Mouse (Mus musculus): ENCODE measurements around the gene BC030499. TPM values are rescaled to one million over a fixed set of nuclear protein-coding genes. Genes with fewer than 3 reads are reported as not detected.
A peak's percentile ranks its signal among the peaks of the same experiment; 100 is the strongest.
"Not testable (repeated sequence)": the region's sequence is repeated elsewhere in the genome, so short reads cannot be mapped to it uniquely, and the experiment has no call there.

BC030499 gene
- polyA plus RNA-seq, 1 experiment from 2014 or later: 0.17 TPM

DNA sequence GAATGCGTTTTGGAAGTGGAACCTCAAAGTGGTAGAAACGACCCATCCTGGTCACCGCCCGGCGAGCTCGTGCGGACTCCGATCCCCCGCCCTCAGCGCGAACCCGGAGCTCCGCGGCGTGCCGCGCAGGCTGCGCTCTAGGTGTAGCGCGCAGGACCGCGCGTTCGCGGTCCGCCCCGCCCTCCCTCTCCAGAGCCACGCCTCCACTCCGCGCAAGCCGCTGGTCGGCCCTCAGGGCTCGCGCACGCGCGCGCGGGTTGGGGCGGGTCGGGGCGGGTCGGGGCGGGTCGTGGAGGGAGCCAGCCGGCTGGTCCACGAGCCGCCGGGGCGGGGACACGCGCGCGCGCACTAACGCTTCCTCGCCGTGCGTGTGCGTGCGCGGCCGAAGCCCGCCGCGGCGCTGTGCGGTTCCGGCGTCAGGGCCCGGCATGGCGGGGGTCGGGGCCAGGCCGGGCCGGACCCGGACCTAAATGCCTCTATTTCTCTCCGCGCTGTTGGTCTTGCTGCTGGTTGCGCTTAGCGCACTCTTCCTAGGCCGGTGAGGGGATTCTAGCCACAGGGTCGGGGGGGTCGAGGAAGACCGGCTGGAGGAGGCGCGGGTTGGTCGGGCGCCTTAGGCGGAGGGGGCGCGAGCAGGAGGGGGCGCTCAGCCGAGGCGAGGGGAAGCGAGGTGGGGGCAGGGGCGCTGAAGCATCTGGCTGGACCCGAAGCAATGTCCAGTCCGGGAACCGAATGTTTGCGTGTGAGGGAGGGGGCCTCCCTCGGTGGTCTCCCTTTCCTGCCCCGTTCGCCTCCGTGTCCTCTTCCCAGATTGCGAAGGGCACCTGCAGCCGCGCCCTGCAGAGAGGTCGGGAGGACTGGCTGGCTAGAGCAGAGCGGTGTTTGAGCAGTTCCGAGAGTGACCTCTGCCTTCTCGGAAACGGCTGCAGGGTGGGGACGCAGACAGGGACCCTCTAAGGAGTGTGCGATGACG, 29.0 kb upstream of the BC030499 start, which contains the start of gene 2610507B11Rik:
2610507B11Rik (plus strand) TSS at position 373 of the 973 bp plus-strand sequence.
- under 1% methylated on average over 107 of the region's 115 CpGs for WGBS

GRCm38 (mm10) chr11:78262550-78262949, 28.1 kb upstream of the BC030499 start:
- 6% methylated on average over 8 of the region's 8 CpGs for WGBS
- Histone ChIP-seq H3K27me3 (ENCODE audit: control insufficient read depth, insufficient read depth, low read length) (0 out of 2 replicates have a peak, but pooled peaks cover 2% of the 10 kb centered on the region), H3K36me3 (ENCODE audit: control insufficient read depth, insufficient read depth, low read length) (peaks cover 16% of the 10 kb centered on the region), H3K4me2 (ENCODE audit: low read depth) (peak overlapping the region; percentile 75), H3K27ac (ENCODE audit: low read depth, low read length) (no peak overlapping the region), H3K4me1 (ENCODE audit: control insufficient read depth, insufficient read depth, low read length) (0 out of 2 replicates have a peak, but pooled peaks cover 5% of the 10 kb centered on the region), H3K4me3 (ENCODE audit: low read depth, low read length) (peak overlapping the region; percentile 78), H3K9me3 (ENCODE audit: control insufficient read depth, low read length) (no peaks in the 10 kb centered on the region), H3K9ac (ENCODE audit: low read length) (no peak overlapping the region; the same call in 1 of the 2 replicates)
- ATAC-seq (ENCODE audit: insufficient read depth, low FRiP score, low TSS enrichment) (no peak), DNase-seq (ENCODE audit: low spot score) (peak; percentile 64)

More for the DNA sequence above, 29.0 kb upstream of the BC030499 start, which contains the start of gene 2610507B11Rik:
- no peaks in the 10 kb centered on the region for H3K9me3 ChIP-seq (ENCODE audit: control insufficient read depth, low read length)
- peak; percentile 96 for DNase-seq (ENCODE audit: low spot score)
- H3K4me2 ChIP-seq (ENCODE audit: low read depth): peak within 1 kb of the TSS; percentile 75
- 0 out of 2 replicates have a peak, but pooled peaks cover 2% of the 10 kb centered on the region for H3K27me3 ChIP-seq (ENCODE audit: control insufficient read depth, insufficient read depth, low read length)
- H3K27ac ChIP-seq (ENCODE audit: low read depth, low read length): peak within 1 kb of the TSS; percentile 53; the same call in 1 of the 2 replicates
- peak within 1 kb of the TSS; percentile 85 for H3K9ac ChIP-seq (ENCODE audit: low read length)
- 0 out of 2 replicates have a peak, but pooled peaks cover 5% of the 10 kb centered on the region for H3K4me1 ChIP-seq (ENCODE audit: control insufficient read depth, insufficient read depth, low read length)
- H3K4me3 ChIP-seq (ENCODE audit: low read depth, low read length): peak within 1 kb of the TSS; percentile 78
- peaks cover 14% of the 10 kb centered on the region for H3K36me3 ChIP-seq (ENCODE audit: control insufficient read depth, insufficient read depth, low read length)
- ATAC-seq (ENCODE audit: insufficient read depth, low FRiP score, low TSS enrichment): peak; percentile 88

DNA sequence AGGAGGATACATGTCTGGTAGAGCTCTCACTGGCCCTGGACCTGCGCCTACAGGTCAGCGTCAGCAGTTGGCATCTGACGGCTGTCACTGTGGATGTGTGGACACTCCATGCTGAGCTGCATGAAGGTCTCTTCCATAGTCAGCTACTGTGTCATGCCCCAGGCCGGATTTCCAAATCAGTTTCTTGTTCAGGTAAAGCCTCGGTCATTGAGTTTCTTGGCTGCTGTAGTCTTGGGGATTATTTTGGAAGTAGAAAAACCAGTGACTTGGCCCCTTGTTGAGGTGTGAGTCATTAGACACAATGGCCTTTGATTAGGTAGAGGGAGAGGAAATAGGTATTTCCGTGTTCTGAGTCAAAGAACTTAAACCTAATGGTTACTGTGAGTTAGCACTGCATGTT, 25.1 kb upstream of the BC030499 start:
- no peak overlapping the region for H3K9ac ChIP-seq (ENCODE audit: low read length)
- no peak overlapping the region for H3K4me2 ChIP-seq (ENCODE audit: low read depth)
- H3K4me3 ChIP-seq (ENCODE audit: low read depth, low read length): no peak overlapping the region
- H3K36me3 ChIP-seq (ENCODE audit: control insufficient read depth, insufficient read depth, low read length): peaks cover 26% of the 10 kb centered on the region
- H3K27me3 ChIP-seq (ENCODE audit: control insufficient read depth, insufficient read depth, low read length): no peaks in the 10 kb centered on the region
- H3K9me3 ChIP-seq (ENCODE audit: control insufficient read depth, low read length): no peaks in the 10 kb centered on the region
- WGBS: 93% methylated on average over 6 of the region's 6 CpGs
- no peak overlapping the region for H3K27ac ChIP-seq (ENCODE audit: low read depth, low read length)
- no peak for DNase-seq (ENCODE audit: low spot score)
- ATAC-seq (ENCODE audit: insufficient read depth, low FRiP score, low TSS enrichment): no peak
- H3K4me1 ChIP-seq (ENCODE audit: control insufficient read depth, insufficient read depth, low read length): 0 out of 2 replicates have a peak, but pooled peaks cover 5% of the 10 kb centered on the region

DNA sequence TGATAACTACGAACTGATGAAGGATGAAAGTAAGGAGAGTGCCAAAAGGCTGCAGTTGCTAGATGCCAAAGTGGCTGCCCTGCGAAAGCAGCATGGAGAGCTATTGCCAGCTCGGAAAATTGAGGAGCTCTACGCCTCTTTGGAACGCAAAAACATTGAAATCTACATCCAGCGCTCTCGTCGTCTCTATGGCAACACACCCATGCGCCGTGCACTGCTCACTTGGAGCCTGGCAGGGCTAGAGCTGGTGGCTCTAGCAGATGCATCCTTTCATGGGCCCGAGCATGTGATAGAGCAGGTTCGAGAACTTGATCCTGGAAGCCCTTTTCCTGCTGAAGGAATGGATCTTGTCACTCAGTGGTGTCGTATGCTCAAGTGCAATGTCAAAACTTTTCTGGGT, 18.7 kb upstream of the BC030499 start:
- Histone ChIP-seq H3K27ac (ENCODE audit: low read depth, low read length) (no peak overlapping the region), H3K36me3 (ENCODE audit: control insufficient read depth, insufficient read depth, low read length) (peaks cover 42% of the 10 kb centered on the region), H3K9ac (ENCODE audit: low read length) (no peak overlapping the region), H3K9me3 (ENCODE audit: control insufficient read depth, low read length) (no peaks in the 10 kb centered on the region), H3K27me3 (ENCODE audit: control insufficient read depth, insufficient read depth, low read length) (no peaks in the 10 kb centered on the region), H3K4me2 (ENCODE audit: low read depth) (no peak overlapping the region), H3K4me1 (ENCODE audit: control insufficient read depth, insufficient read depth, low read length) (no peaks in the 10 kb centered on the region), H3K4me3 (ENCODE audit: low read depth, low read length) (no peak overlapping the region)
- ATAC-seq (ENCODE audit: insufficient read depth, low FRiP score, low TSS enrichment) (no peak), DNase-seq (ENCODE audit: low spot score) (no peak)
- WGBS: 94% methylated on average over 13 of the region's 13 CpGs

- DNase-seq (ENCODE audit: low spot score) (no peak), ATAC-seq (ENCODE audit: insufficient read depth, low FRiP score, low TSS enrichment) (no peak)
- no peaks in the 10 kb centered on the region for H3K4me1 ChIP-seq (ENCODE audit: control insufficient read depth, insufficient read depth, low read length)
- H3K9me3 ChIP-seq (ENCODE audit: control insufficient read depth, low read length): no peaks in the 10 kb centered on the region
- no peaks in the 10 kb centered on the region for H3K27me3 ChIP-seq (ENCODE audit: control insufficient read depth, insufficient read depth, low read length)
- peaks cover 43% of the 10 kb centered on the region for H3K36me3 ChIP-seq (ENCODE audit: control insufficient read depth, insufficient read depth, low read length)
- WGBS: 93% methylated on average over 1 of the region's 1 CpGs
- H3K9ac ChIP-seq (ENCODE audit: low read length): no peak overlapping the region
- H3K27ac ChIP-seq (ENCODE audit: low read depth, low read length): no peak overlapping the region
- no peak overlapping the region for H3K4me2 ChIP-seq (ENCODE audit: low read depth)
- no peak overlapping the region for H3K4me3 ChIP-seq (ENCODE audit: low read depth, low read length)
Measured at GRCm38 (mm10) chr11:78275596-78275995, 15.0 kb upstream of the BC030499 start.

GRCm38 (mm10) chr11:78276169-78276568, 14.5 kb upstream of the BC030499 start:
- H3K9ac ChIP-seq (ENCODE audit: low read length); DNase-seq (ENCODE audit: low spot score); ATAC-seq (ENCODE audit: insufficient read depth, low FRiP score, low TSS enrichment); H3K4me1 ChIP-seq (ENCODE audit: control insufficient read depth, insufficient read depth, low read length); H3K27ac ChIP-seq (ENCODE audit: low read depth, low read length); H3K4me2 ChIP-seq (ENCODE audit: low read depth); H3K9me3 ChIP-seq (ENCODE audit: control insufficient read depth, low read length); H3K27me3 ChIP-seq (ENCODE audit: control insufficient read depth, insufficient read depth, low read length); H3K4me3 ChIP-seq (ENCODE audit: low read depth, low read length): not testable (repeated sequence)
- WGBS: 97% methylated on average over 4 of the region's 4 CpGs
- peaks cover 45% of the 10 kb centered on the region for H3K36me3 ChIP-seq (ENCODE audit: control insufficient read depth, insufficient read depth, low read length)

DNA sequence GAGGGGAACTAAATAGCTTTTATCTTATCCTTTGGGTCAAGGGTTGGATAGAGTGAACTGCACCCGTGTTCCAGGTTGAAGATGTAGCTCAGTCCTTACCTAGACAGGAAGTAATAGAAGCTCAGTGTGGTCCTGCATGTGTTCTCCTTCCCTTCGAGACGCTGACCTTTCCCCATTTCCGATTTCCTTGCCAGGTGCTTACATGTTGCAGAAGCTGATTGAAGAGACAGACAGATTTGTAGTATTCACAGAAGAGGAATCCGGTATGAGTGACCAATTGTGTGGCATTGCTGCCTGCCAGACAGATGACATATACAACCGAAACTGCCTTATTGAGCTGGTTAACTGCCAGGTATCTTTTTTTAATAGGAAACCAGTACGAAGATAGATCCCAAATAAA, 11.8 kb upstream of the BC030499 start:
- H3K4me3 ChIP-seq (ENCODE audit: low read depth, low read length): no peak overlapping the region
- H3K27ac ChIP-seq (ENCODE audit: low read depth, low read length): no peak overlapping the region
- H3K4me1 ChIP-seq (ENCODE audit: control insufficient read depth, insufficient read depth, low read length): no peaks in the 10 kb centered on the region
- no peaks in the 10 kb centered on the region for H3K27me3 ChIP-seq (ENCODE audit: control insufficient read depth, insufficient read depth, low read length)
- DNase-seq (ENCODE audit: low spot score) (no peak), ATAC-seq (ENCODE audit: insufficient read depth, low FRiP score, low TSS enrichment) (no peak)
- WGBS: 91% methylated on average over 7 of the region's 7 CpGs
- H3K36me3 ChIP-seq (ENCODE audit: control insufficient read depth, insufficient read depth, low read length): peaks cover 36% of the 10 kb centered on the region
- no peak overlapping the region for H3K4me2 ChIP-seq (ENCODE audit: low read depth)
- no peaks in the 10 kb centered on the region for H3K9me3 ChIP-seq (ENCODE audit: control insufficient read depth, low read length)
- H3K9ac ChIP-seq (ENCODE audit: low read length): no peak overlapping the region

- no peak overlapping the region for H3K9ac ChIP-seq (ENCODE audit: low read length)
- 96% methylated on average over 4 of the region's 4 CpGs for WGBS
- no peaks in the 10 kb centered on the region for H3K4me1 ChIP-seq (ENCODE audit: control insufficient read depth, insufficient read depth, low read length)
- ATAC-seq (ENCODE audit: insufficient read depth, low FRiP score, low TSS enrichment) (no peak), DNase-seq (ENCODE audit: low spot score) (no peak)
- peaks cover 33% of the 10 kb centered on the region for H3K36me3 ChIP-seq (ENCODE audit: control insufficient read depth, insufficient read depth, low read length)
- no peaks in the 10 kb centered on the region for H3K9me3 ChIP-seq (ENCODE audit: control insufficient read depth, low read length)
- no peaks in the 10 kb centered on the region for H3K27me3 ChIP-seq (ENCODE audit: control insufficient read depth, insufficient read depth, low read length)
- no peak overlapping the region for H3K4me2 ChIP-seq (ENCODE audit: low read depth)
- H3K27ac ChIP-seq (ENCODE audit: low read depth, low read length): no peak overlapping the region
- no peak overlapping the region for H3K4me3 ChIP-seq (ENCODE audit: low read depth, low read length)
Measured at GRCm38 (mm10) chr11:78279586-78279985, 11.1 kb upstream of the BC030499 start.

All from neural tube, embryonic 11.5 days (tissue).